Mouse (Mus musculus): ENCODE data around the gene Afmid.

Gene Afmid

GRCm38 (mm10) chr11:117848271-117848984, 22.7 kb downstream of the Afmid start:
- no peak for DNase-seq (ENCODE audit: low spot score)

GRCm38 (mm10) chr11:117848985-117849671, 23.4 kb downstream of the Afmid start, which contains the start of gene Birc5:
Gene Birc5 (plus strand): TSS chr11:117849251.
- DNase-seq (ENCODE audit: low spot score) = peak; percentile 92

GRCm38 (mm10) chr11:117852875-117853274, 27.2 kb downstream of the Afmid start:
- no peak for DNase-seq (ENCODE audit: low spot score)

GRCm38 (mm10) chr11:117854241-117854640, 28.5 kb downstream of the Afmid start:
- no peak for DNase-seq (ENCODE audit: low spot score)

GRCm38 (mm10) chr11:117855360-117855759, 29.6 kb downstream of the Afmid start:
- no peak for DNase-seq (ENCODE audit: low spot score)

- DNase-seq (ENCODE audit: low spot score) = no peak
Measured at GRCm38 (mm10) chr11:117855975-117856374, 30.3 kb downstream of the Afmid start.

- no peak for DNase-seq (ENCODE audit: low spot score)
Measured at GRCm38 (mm10) chr11:117857462-117857861, 31.7 kb downstream of the Afmid start.

- no peak for DNase-seq (ENCODE audit: low spot score)
Measured at GRCm38 (mm10) chr11:117858392-117858791, 32.7 kb downstream of the Afmid start.

GRCm38 (mm10) chr11:117860601-117861000, 34.9 kb downstream of the Afmid start, which contains the start of gene Tmem235:
Gene Tmem235 (plus strand): TSS chr11:117860752.
- no peak for DNase-seq (ENCODE audit: low spot score)

GRCm38 (mm10) chr11:117863174-117863856, 37.6 kb downstream of the Afmid start:
- no peak for DNase-seq (ENCODE audit: low spot score)

GRCm38 (mm10) chr11:117864805-117865204, 39.1 kb downstream of the Afmid start:
- DNase-seq (ENCODE audit: low spot score) = no peak

- DNase-seq (ENCODE audit: low spot score) = no peak
Measured at GRCm38 (mm10) chr11:117865988-117866387, 40.3 kb downstream of the Afmid start.

- DNase-seq (ENCODE audit: low spot score) = peak; percentile 68
Measured at GRCm38 (mm10) chr11:117870688-117871365, 45.1 kb downstream of the Afmid start.

GRCm38 (mm10) chr11:117871376-117871775, 45.7 kb downstream of the Afmid start:
- no peak for DNase-seq (ENCODE audit: low spot score)

GRCm38 (mm10) chr11:117871911-117872584, 46.3 kb downstream of the Afmid start:
- no peak for DNase-seq (ENCODE audit: low spot score)

- peak; percentile 68 for DNase-seq (ENCODE audit: low spot score)
Measured at GRCm38 (mm10) chr11:117872861-117873608, 47.3 kb downstream of the Afmid start, which contains the start of gene Tha1. Gene Tha1 (minus strand): TSS chr11:117873481.

GRCm38 (mm10) chr11:117874419-117874818, 48.7 kb downstream of the Afmid start:
- no peak for DNase-seq (ENCODE audit: low spot score)

- no peak for DNase-seq (ENCODE audit: low spot score)
Measured at GRCm38 (mm10) chr11:117875681-117876080, 50.0 kb downstream of the Afmid start.

- no peak for DNase-seq (ENCODE audit: low spot score)
Measured at GRCm38 (mm10) chr11:117877917-117878745, 52.4 kb downstream of the Afmid start.

- DNase-seq (ENCODE audit: low spot score) = no peak
Measured at GRCm38 (mm10) chr11:117878892-117879291, 53.2 kb downstream of the Afmid start.

All from left cerebral cortex, adult 11 months (tissue).